Mouse (Mus musculus): ENCODE data around the gene Ifitm2. TPM values are rescaled to one million over a fixed set of nuclear protein-coding genes. Genes with fewer than 3 reads are reported as not detected.
"Not testable (repeated sequence)": the region's sequence is repeated elsewhere in the genome, so short reads cannot be mapped to it uniquely, and the experiment has no call there.

Gene Ifitm2
- polyA plus RNA-seq, 1 experiment from 2014 or later, result 1,006 TPM

DNA sequence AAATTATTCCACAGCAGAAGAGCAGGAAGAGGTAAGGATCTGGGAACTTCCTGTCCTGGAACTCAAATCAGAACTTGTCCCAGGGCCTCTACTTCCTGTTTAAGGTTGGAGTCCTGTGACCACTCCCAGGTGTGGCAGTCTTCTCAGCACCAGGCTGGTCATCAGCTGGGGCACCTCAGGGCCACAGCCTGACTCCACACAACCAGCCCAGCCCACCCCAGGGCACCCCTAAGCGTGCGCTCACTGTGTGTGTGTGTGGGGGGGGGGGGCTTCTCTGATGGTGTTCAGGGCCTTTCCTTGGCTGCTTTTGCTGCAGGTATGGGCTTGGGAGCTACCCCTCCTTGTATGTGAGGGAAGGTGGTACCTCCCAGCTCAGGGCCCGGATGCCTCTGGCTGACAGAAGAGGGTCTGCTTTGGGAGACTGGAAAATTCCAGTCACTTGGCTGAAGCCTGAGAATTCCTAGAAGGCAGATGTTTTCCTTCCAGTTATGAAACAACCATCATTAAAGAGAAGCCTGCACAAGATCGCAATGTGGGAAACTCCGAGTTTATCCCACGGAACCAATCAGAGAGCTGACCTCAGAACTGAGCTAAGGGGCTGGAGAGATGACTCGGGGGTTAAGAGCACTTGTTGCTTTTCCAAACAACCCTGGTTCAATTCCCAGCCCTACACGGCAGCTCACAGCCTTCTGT, 15.8 kb upstream of the Ifitm2 start:
- Histone ChIP-seq H3K4me1 (ENCODE audit: control insufficient read depth, insufficient read depth, low read length) (peaks cover 31% of the 10 kb centered on the region), H3K27me3 (ENCODE audit: control insufficient read depth, insufficient read depth, low read length) (no peaks in the 10 kb centered on the region), H3K36me3 (ENCODE audit: control insufficient read depth, insufficient read depth, low read length) (no peaks in the 10 kb centered on the region), H3K27ac (ENCODE audit: low read length) (peak overlapping the region; percentile 96), H3K4me3 (replicated peaks; ENCODE audit: low read length) (no peak overlapping the region), H3K9ac (ENCODE audit: low read length) (peak overlapping the region; percentile 51), H3K4me2 (ENCODE audit: low read depth, low read length) (no peak overlapping the region), H3K9me3 (replicated peaks; ENCODE audit: control insufficient read depth, low read length) (no peaks in the 10 kb centered on the region)
- peak; percentile 67 for ATAC-seq (ENCODE audit: insufficient read depth, low FRiP score)
- 39% methylated on average over 8 of the region's 8 CpGs for WGBS

DNA sequence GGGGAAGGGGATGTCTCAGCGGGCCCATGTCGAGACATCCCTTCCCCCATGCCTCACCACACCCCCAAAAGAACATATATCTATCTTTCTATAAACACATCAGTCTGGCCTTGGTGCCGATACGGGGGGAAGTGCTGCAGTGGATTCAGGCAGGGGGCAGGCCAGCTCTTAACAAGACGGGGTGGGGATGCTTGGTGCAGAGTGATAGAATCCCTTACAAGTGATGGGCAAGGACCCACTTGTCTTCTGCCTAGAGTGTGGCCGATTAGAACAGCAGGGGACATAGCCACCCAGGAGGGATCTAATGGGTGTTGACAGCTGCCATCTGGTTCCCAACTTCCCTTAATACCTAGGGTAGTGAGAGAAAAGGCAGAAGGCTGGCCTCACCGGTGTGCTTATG, 15.1 kb upstream of the Ifitm2 start:
- no peak for ATAC-seq (ENCODE audit: insufficient read depth, low FRiP score)
- Histone ChIP-seq H3K4me2 (ENCODE audit: low read depth, low read length) (no peak overlapping the region; the same call in 1 of the 2 replicates), H3K27ac (ENCODE audit: low read length) (peak overlapping the region; percentile 96), H3K27me3 (ENCODE audit: control insufficient read depth, insufficient read depth, low read length) (no peaks in the 10 kb centered on the region), H3K36me3 (ENCODE audit: control insufficient read depth, insufficient read depth, low read length) (no peaks in the 10 kb centered on the region), H3K9me3 (replicated peaks; ENCODE audit: control insufficient read depth, low read length) (no peaks in the 10 kb centered on the region), H3K9ac (ENCODE audit: low read length) (peak overlapping the region; percentile 41), H3K4me3 (replicated peaks; ENCODE audit: low read length) (no peak overlapping the region), H3K4me1 (ENCODE audit: control insufficient read depth, insufficient read depth, low read length) (peaks cover 31% of the 10 kb centered on the region)
- 28% methylated on average over 7 of the region's 7 CpGs for WGBS

DNA sequence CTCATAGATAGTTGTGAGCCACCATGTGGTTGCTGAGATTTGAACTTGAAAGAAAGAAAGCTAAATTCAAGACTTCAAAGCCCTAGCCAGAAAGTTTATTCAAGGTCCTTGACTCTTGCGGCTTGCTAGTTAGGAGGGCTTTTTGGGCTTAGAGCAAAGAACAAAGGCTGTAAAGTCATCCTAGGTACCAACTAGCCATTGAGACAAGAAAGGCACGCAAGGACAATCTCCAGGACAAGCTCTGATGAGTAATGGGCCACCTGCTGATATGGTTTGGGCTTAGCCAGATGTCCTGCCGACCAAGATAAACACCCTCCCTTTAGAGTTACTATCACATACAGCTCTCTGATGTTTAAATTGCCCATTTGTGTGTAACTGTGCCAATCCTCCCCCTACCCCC, 12.9 kb upstream of the Ifitm2 start:
- not testable (repeated sequence) for H3K36me3 ChIP-seq (ENCODE audit: control insufficient read depth, insufficient read depth, low read length); H3K9me3 ChIP-seq (replicated peaks; ENCODE audit: control insufficient read depth, low read length); H3K27ac ChIP-seq (ENCODE audit: low read length); ATAC-seq (ENCODE audit: insufficient read depth, low FRiP score); H3K27me3 ChIP-seq (ENCODE audit: control insufficient read depth, insufficient read depth, low read length)
- Histone ChIP-seq H3K4me3 (replicated peaks; ENCODE audit: low read length) (peak overlapping the region; percentile 38), H3K4me1 (ENCODE audit: control insufficient read depth, insufficient read depth, low read length) (peaks cover 22% of the 10 kb centered on the region), H3K4me2 (ENCODE audit: low read depth, low read length) (peak overlapping the region; percentile 50), H3K9ac (ENCODE audit: low read length) (peak overlapping the region; percentile 19; the same call in 1 of the 2 replicates)
- 30% methylated on average over 3 of the region's 3 CpGs for WGBS

DNA sequence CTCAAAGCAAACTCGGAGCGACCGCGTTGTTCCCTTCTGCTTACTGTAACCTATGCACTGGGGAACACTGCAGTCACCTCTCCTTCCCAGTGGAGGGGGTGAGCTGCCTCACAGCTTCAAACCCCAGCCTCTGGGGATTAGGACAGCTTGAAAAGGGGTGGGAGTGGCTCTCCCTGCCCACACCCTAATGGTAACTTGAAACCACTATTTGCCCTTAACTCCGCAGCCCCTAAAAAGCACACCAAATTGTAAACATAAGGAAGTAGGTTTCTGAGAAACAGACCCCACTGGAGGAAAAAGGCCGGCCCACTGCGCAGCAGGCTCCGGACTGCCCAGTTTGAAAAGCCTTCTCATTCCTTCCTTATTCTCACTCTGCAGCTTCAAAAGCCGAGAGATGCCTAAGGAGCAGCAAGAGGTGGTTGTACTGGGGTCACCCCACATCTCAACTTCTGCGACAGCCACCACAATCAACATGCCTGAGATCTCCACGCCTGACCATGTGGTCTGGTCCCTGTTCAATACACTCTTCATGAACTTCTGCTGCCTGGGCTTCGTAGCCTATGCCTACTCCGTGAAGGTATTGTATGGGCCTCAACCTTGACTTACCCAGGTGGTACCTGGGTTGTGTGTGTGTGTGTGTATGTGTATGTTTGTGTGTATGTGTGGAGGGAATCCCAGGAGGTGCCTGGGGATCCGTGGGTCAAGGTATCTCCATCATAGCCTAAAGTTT, 12.2 kb upstream of the Ifitm2 start:
- peak overlapping the region; percentile 37; the same call in 1 of the 2 replicates for H3K9ac ChIP-seq (ENCODE audit: low read length)
- no peaks in the 10 kb centered on the region for H3K9me3 ChIP-seq (replicated peaks; ENCODE audit: control insufficient read depth, low read length)
- H3K27ac ChIP-seq (ENCODE audit: low read length), result peak overlapping the region; percentile 63
- ATAC-seq (ENCODE audit: insufficient read depth, low FRiP score), result peak; percentile 77
- H3K4me2 ChIP-seq (ENCODE audit: low read depth, low read length), result peak overlapping the region; percentile 50
- WGBS, result 7% methylated on average over 14 of the region's 14 CpGs
- peaks cover 16% of the 10 kb centered on the region for H3K4me1 ChIP-seq (ENCODE audit: control insufficient read depth, insufficient read depth, low read length)
- peak overlapping the region; percentile 38 for H3K4me3 ChIP-seq (replicated peaks; ENCODE audit: low read length)
- H3K36me3 ChIP-seq (ENCODE audit: control insufficient read depth, insufficient read depth, low read length), result no peaks in the 10 kb centered on the region
- no peaks in the 10 kb centered on the region for H3K27me3 ChIP-seq (ENCODE audit: control insufficient read depth, insufficient read depth, low read length)

DNA sequence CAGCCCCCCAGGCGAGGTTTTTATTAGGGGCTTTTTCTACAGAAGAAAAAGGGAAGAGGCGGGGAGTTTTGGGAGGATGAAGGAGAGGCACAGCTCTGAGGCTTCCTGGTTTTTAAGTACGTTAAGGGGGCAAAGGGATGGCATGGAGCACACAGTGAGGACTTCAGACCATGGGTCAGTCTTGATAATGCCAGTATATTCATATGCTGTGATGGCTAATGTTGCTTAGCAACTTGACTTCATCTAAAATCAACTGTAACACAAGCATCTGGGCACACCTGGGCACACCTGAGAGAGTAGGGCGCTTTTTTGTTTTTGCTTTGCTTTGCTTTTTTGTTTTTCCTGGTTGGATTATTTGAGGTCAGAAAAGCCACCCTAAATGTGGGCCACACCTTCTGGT, 11.1 kb upstream of the Ifitm2 start, which contains the start of gene Ifitm1:
TSS of gene Ifitm1 (plus strand) at position 301 of the 400 bp plus-strand sequence.
- H3K4me2 ChIP-seq (ENCODE audit: low read depth, low read length), result peak within 1 kb of the TSS; percentile 50
- 78% methylated on average over 4 of the region's 4 CpGs for WGBS
- H3K36me3 ChIP-seq (ENCODE audit: control insufficient read depth, insufficient read depth, low read length), result no peaks in the 10 kb centered on the region
- H3K4me1 ChIP-seq (ENCODE audit: control insufficient read depth, insufficient read depth, low read length), result peaks cover 13% of the 10 kb centered on the region
- peak within 1 kb of the TSS; percentile 36; the same call in 1 of the 2 replicates for H3K9ac ChIP-seq (ENCODE audit: low read length)
- peak within 1 kb of the TSS; percentile 38 for H3K4me3 ChIP-seq (replicated peaks; ENCODE audit: low read length)
- H3K9me3 ChIP-seq (replicated peaks; ENCODE audit: control insufficient read depth, low read length), result no peaks in the 10 kb centered on the region
- H3K27ac ChIP-seq (ENCODE audit: low read length), result peak within 1 kb of the TSS; percentile 63
- H3K27me3 ChIP-seq (ENCODE audit: control insufficient read depth, insufficient read depth, low read length), result no peaks in the 10 kb centered on the region
- ATAC-seq (ENCODE audit: insufficient read depth, low FRiP score), result no peak

DNA sequence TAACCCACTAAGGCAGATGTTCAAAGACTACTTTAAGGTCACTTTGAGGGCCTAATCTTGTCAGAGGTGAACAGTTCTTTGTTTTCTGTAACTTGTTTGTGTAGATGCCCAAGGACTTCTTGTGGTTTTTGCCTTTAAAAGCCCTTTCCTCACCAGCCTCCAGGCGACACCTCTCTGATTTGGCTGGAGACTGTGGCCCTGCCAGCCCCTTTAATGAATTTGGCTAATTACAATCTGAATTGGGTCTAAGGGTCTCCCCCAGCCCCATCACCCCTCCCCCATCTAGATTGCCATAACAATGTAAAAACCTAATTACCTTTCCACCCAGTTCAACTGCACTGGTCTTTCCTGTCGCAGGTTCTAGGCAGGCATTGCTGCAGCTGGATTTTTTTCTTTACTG, 6.9 kb upstream of the Ifitm2 start:
- no peaks in the 10 kb centered on the region for H3K27me3 ChIP-seq (ENCODE audit: control insufficient read depth, insufficient read depth, low read length)
- H3K9me3 ChIP-seq (replicated peaks; ENCODE audit: control insufficient read depth, low read length), result no peaks in the 10 kb centered on the region
- ATAC-seq (ENCODE audit: insufficient read depth, low FRiP score), result no peak
- no peaks in the 10 kb centered on the region for H3K36me3 ChIP-seq (ENCODE audit: control insufficient read depth, insufficient read depth, low read length)
- no peak overlapping the region for H3K27ac ChIP-seq (ENCODE audit: low read length)
- no peak overlapping the region for H3K4me2 ChIP-seq (ENCODE audit: low read depth, low read length)
- H3K9ac ChIP-seq (ENCODE audit: low read length), result no peak overlapping the region
- H3K4me3 ChIP-seq (replicated peaks; ENCODE audit: low read length), result no peak overlapping the region
- 0 out of 2 replicates have a peak, but pooled peaks cover 2% of the 10 kb centered on the region for H3K4me1 ChIP-seq (ENCODE audit: control insufficient read depth, insufficient read depth, low read length)
- WGBS, result 88% methylated on average over 2 of the region's 2 CpGs

DNA sequence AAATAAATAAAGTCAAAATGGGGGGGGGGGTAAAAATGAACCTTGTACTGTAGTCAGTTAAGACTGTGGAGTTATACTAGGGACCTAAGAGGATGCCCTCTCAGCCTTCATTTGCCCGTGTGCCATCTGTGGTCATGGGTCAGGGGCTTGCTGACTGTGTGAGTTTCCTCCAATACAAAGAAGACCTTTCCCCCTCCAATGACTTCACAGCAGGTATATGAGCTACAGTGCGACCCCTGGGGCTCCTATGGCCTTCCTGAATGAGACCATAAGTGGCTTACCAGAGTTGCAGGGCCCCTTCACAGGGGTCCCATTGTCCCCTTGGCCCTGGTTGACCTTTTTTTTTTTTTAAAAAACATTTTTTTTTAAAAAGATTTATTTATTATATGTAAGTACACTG, 5.6 kb upstream of the Ifitm2 start:
- no peak overlapping the region for H3K9ac ChIP-seq (ENCODE audit: low read length)

DNA sequence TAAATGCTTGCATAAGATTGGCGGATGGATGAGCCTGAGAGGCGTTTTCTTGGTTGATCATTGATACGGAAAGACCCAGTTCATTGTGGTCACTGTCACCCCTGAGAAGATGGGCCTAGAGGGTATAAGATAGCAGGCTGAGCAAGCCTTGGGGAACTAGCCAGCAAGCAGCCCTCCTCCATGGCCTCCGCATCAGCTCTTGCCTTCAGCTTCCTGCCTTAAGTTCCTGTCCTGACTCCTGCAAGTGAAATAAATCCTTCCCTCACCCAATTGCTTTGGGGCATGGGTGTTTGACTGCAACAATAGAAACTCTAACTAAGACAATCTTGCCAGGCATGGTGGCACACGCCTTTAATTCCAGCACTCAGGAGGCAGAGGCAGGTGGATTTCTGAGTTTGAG, 4.2 kb upstream of the Ifitm2 start:
- ATAC-seq (ENCODE audit: insufficient read depth, low FRiP score), result no peak
- H3K27ac ChIP-seq (ENCODE audit: low read length), result no peak overlapping the region
- 0 out of 2 replicates have a peak, but pooled peaks cover 8% of the 10 kb centered on the region for H3K4me1 ChIP-seq (ENCODE audit: control insufficient read depth, insufficient read depth, low read length)
- no peaks in the 10 kb centered on the region for H3K36me3 ChIP-seq (ENCODE audit: control insufficient read depth, insufficient read depth, low read length)
- H3K9ac ChIP-seq (ENCODE audit: low read length), result no peak overlapping the region
- no peak overlapping the region for H3K4me2 ChIP-seq (ENCODE audit: low read depth, low read length)
- 81% methylated on average over 5 of the region's 5 CpGs for WGBS
- H3K9me3 ChIP-seq (replicated peaks; ENCODE audit: control insufficient read depth, low read length), result no peaks in the 10 kb centered on the region
- H3K4me3 ChIP-seq (replicated peaks; ENCODE audit: low read length), result no peak overlapping the region
- no peaks in the 10 kb centered on the region for H3K27me3 ChIP-seq (ENCODE audit: control insufficient read depth, insufficient read depth, low read length)

More for the DNA sequence above, 5.6 kb upstream of the Ifitm2 start:
- WGBS, result 90% methylated on average over 2 of the region's 2 CpGs
- H3K4me2 ChIP-seq (ENCODE audit: low read depth, low read length), result no peak overlapping the region
- no peak overlapping the region for H3K27ac ChIP-seq (ENCODE audit: low read length)
- no peak for ATAC-seq (ENCODE audit: insufficient read depth, low FRiP score)
- H3K36me3 ChIP-seq (ENCODE audit: control insufficient read depth, insufficient read depth, low read length), result no peaks in the 10 kb centered on the region
- no peaks in the 10 kb centered on the region for H3K27me3 ChIP-seq (ENCODE audit: control insufficient read depth, insufficient read depth, low read length)
- H3K9me3 ChIP-seq (replicated peaks; ENCODE audit: control insufficient read depth, low read length), result no peaks in the 10 kb centered on the region
- no peak overlapping the region for H3K4me3 ChIP-seq (replicated peaks; ENCODE audit: low read length)
- H3K4me1 ChIP-seq (ENCODE audit: control insufficient read depth, insufficient read depth, low read length), result 0 out of 2 replicates have a peak, but pooled peaks cover 4% of the 10 kb centered on the region
